Mouse (Mus musculus) stomach, embryonic 14.5 days (tissue): ENCODE measurements around the gene Srrt. TPM values are rescaled to one million over a fixed set of nuclear protein-coding genes. Genes with fewer than 3 reads are reported as not detected.

Experiments used
- ATAC-seq: fragments of 200-750 bp; cut with Nextera tagmentation; 2 replicates; pipeline ENCODE4 v1.8.0; 2017; ENCODE audit warnings: low read depth, moderate TSS enrichment; ENCODE audit not compliant: insufficient number of reproducible peaks, insufficient read depth, low FRiP score
- H3K27ac ChIP-seq: fragments of 300-500 bp; sonication (generic); 2 replicates; pipeline ENCODE4 v1.5.1; 2014; ENCODE audit warnings: mild to moderate bottlenecking, low read length, moderate library complexity, mixed read lengths
- H3K27me3 ChIP-seq: fragments of 300-500 bp; sonication (generic); 2 replicates; pipeline ENCODE4 v1.6.1; 2014; ENCODE audit warnings: low read length, control low read depth, mixed read lengths; ENCODE audit not compliant: control insufficient read depth, insufficient read depth
- H3K36me3 ChIP-seq: fragments of 300-500 bp; sonication (generic); 2 replicates; pipeline ENCODE4 v1.6.1; 2014; ENCODE audit warnings: mild to moderate bottlenecking, control low read depth, low read length, moderate library complexity, mixed read lengths; ENCODE audit not compliant: control insufficient read depth, insufficient read depth
- H3K4me1 ChIP-seq: fragments of 300-500 bp; sonication (generic); 2 replicates; pipeline ENCODE4 v1.6.1; 2014; ENCODE audit warnings: low read length, control low read depth, mixed read lengths; ENCODE audit not compliant: control insufficient read depth, insufficient read depth
- H3K4me2 ChIP-seq: fragments of 300-500 bp; sonication (generic); replicated peaks from 2 replicates; pipeline ENCODE4 v1.6.1; 2014; ENCODE audit warnings: low read depth, low read length, control low read depth
- H3K4me3 ChIP-seq: fragments of 300-500 bp; sonication (generic); 2 replicates; pipeline ENCODE4 v1.5.1; 2014; ENCODE audit warnings: low read depth, low read length, control low read depth
- H3K9ac ChIP-seq: fragments of 300-500 bp; sonication (generic); replicated peaks from 2 replicates; pipeline ENCODE4 v1.6.1; 2014; ENCODE audit warnings: low read depth, mild to moderate bottlenecking, control low read depth, low read length, moderate library complexity, mixed read lengths
- H3K9me3 ChIP-seq: fragments of 300-500 bp; sonication (generic); 2 replicates; pipeline ENCODE4 v1.6.1; 2016; ENCODE audit warnings: low read depth, low read length, control low read depth; ENCODE audit not compliant: control insufficient read depth
- WGBS: fragments of 180-500 bp; shearing (Covaris S2); extraction: QIAGEN DNeasy Blood & Tissue Kit; methylation state at CpG from one replicate; pipeline ENCODE4 v1.1.7; 2014; 5-methylcytosine and 5-hydroxymethylcytosine counted together
- polyA plus RNA-seq: library from polyadenylated mRNA; unstranded; fragments of >200 nt; fragmentation: Nextera tagmentation; extraction: Ambion mirVana; gene quantifications from 2 replicates; pipeline ENCODE4 v1.2.1, GENCODE M21; 2014

Srrt gene
- polyA plus RNA-seq, 1 experiment from 2014 or later, result 111 TPM

DNA sequence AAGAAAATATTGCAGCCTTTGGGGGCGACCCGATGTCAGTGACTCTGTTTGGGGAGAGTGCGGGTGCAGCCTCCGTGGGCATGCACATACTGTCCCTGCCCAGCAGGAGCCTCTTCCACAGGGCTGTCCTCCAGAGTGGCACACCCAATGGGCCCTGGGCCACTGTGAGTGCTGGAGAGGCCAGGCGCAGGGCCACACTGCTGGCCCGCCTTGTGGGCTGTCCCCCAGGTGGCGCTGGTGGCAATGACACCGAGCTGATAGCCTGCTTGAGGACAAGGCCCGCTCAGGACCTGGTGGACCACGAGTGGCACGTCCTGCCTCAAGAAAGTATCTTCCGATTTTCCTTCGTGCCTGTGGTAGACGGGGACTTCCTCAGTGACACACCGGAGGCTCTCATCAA, 16.8 kb downstream of the Srrt start:
- Histone ChIP-seq H3K9me3 (no peaks in the 10 kb centered on the region), H3K27me3 (peaks cover 16% of the 10 kb centered on the region; the same call in 1 of the 2 replicates), H3K36me3 (peaks cover 3% of the 10 kb centered on the region), H3K4me3 (no peak overlapping the region), H3K27ac (no peak overlapping the region), H3K4me1 (peaks cover 29% of the 10 kb centered on the region; the same call in 1 of the 2 replicates), H3K4me2 (no peak overlapping the region), H3K9ac (no peak overlapping the region)
- WGBS, result 23% methylated on average over 15 of the region's 15 CpGs
- no peak for ATAC-seq

GRCm38 (mm10) chr5:137289591-137290365, 17.7 kb downstream of the Srrt start:
- Histone ChIP-seq H3K27me3 (peaks cover 16% of the 10 kb centered on the region; the same call in 1 of the 2 replicates), H3K9ac (no peak overlapping the region), H3K4me2 (peak overlapping the region; percentile 87), H3K4me1 (peaks cover 26% of the 10 kb centered on the region; the same call in 1 of the 2 replicates), H3K9me3 (no peaks in the 10 kb centered on the region), H3K36me3 (no peaks in the 10 kb centered on the region), H3K4me3 (no peak overlapping the region), H3K27ac (no peak overlapping the region)
- WGBS, result 52% methylated on average over 13 of the region's 13 CpGs
- ATAC-seq, result no peak

- no peak for ATAC-seq
- H3K4me1 ChIP-seq, result peaks cover 24% of the 10 kb centered on the region; the same call in 1 of the 2 replicates
- 2% methylated on average over 25 of the region's 25 CpGs for WGBS
- H3K27me3 ChIP-seq, result peaks cover 16% of the 10 kb centered on the region; the same call in 1 of the 2 replicates
- H3K36me3 ChIP-seq, result no peaks in the 10 kb centered on the region
- peak overlapping the region; percentile 87 for H3K4me2 ChIP-seq
- no peak overlapping the region for H3K9ac ChIP-seq
- H3K9me3 ChIP-seq, result no peaks in the 10 kb centered on the region
- no peak overlapping the region for H3K27ac ChIP-seq
- H3K4me3 ChIP-seq, result peak overlapping the region; percentile 36
Observed at GRCm38 (mm10) chr5:137288999-137289470, 18.4 kb downstream of the Srrt start.

DNA sequence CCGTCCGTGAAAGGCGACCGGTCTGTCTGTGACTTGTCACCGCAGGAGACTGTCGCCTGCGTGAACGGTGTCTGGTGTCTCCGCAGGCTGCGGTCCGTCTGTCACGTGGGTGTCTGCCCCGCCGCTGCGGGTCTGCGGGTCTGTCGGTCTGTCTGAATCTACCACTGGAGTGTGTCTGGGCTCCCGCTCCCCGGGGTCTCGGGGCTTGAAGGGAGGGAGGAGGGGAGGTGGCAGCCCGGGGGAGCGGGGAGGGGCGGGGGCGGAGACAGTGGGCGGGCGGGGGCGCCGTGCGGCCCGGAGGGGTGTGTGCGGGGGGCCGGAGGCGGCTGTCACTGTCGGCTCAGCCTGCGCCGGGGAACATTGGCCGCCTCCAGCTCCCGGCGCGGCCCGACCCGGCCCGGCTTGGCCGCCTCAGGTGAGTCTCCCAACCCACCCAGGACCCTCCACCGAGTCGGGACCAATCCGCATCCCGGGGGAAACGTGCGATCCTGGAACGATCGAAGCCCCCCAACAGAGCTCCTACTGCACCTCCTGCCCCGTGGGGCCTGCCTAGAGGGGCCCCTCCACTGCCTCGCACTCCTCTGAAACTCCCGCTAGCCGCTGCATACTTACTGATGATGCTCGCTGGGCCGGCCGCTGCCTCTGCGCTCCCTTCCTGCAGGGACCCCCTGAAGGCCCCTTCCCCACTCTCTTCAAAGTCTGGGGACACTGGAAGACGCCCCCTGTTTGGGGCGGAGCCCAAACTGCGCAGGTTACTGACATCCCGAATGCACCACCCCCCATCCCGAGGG, 19.3 kb downstream of the Srrt start:
- ATAC-seq, result no peak

DNA sequence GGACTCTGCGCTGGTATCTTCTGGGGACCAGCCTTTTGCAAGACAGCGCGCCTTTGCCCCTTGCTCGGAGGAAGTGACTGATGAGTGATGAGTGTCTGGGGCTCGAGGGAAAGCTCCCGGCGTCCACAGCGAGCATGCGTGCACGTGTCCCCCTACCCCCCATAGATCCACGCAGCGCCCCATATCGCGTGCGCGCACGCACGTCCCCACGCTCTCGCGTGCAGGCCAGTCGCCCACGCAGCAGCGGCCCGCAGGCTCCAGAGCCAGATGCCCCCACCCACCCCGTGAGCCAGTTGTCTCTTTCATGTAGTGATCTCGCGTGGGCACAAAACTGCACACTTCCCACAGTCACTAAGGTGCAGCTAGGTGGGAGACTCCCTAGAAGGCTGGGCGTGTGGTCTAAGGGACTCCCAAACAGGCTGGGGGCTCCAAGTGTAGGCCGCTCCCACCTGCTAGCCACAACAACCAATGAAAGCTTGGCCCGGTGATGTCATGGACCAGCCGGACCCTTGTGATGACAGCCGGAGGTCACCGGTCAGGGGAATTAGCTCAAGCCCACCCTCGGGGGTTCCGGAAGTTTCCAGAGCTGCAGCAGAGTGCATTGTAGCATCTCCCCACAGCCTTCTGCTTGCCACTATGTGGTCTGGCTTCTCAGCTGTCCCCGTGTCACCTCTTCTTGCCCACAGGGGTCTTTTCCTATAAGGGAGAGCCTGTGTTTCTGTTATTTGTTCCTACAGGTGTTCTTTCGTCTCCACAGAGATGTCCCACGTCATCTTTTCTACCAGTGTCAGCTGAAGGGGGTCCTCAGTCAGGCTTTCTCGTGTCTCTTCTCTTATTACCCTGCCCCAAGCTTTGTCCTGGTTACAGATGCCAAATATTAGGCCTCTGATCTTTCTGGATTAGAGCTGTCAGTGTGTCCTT, 20.2 kb downstream of the Srrt start, which contains the start of gene Ache:
Gene Ache (plus strand): TSS at position 488 of the 921 bp plus-strand sequence.
- Histone ChIP-seq H3K4me3 (peak within 1 kb of the TSS; percentile 36), H3K27me3 (peaks cover 16% of the 10 kb centered on the region; the same call in 1 of the 2 replicates), H3K36me3 (no peaks in the 10 kb centered on the region), H3K4me1 (peaks cover 24% of the 10 kb centered on the region; the same call in 1 of the 2 replicates), H3K4me2 (peak within 1 kb of the TSS; percentile 87), H3K27ac (no peak within 1 kb of the TSS), H3K9ac (peak within 1 kb of the TSS; percentile 36; the same call in 1 of the 2 replicates), H3K9me3 (no peaks in the 10 kb centered on the region)
- WGBS, result 2% methylated on average over 40 of the region's 40 CpGs
- peak; percentile 7; the same call in 1 of the 2 replicates for ATAC-seq

More for the DNA sequence above, 19.3 kb downstream of the Srrt start:
- H3K4me2 ChIP-seq, result peak overlapping the region; percentile 87
- peaks cover 24% of the 10 kb centered on the region; the same call in 1 of the 2 replicates for H3K4me1 ChIP-seq
- WGBS, result under 1% methylated on average over 49 of the region's 65 CpGs
- H3K9ac ChIP-seq, result peak overlapping the region; percentile 36; the same call in 1 of the 2 replicates
- peaks cover 16% of the 10 kb centered on the region; the same call in 1 of the 2 replicates for H3K27me3 ChIP-seq
- H3K36me3 ChIP-seq, result no peaks in the 10 kb centered on the region
- no peak overlapping the region for H3K27ac ChIP-seq
- peak overlapping the region; percentile 36 for H3K4me3 ChIP-seq
- H3K9me3 ChIP-seq, result no peaks in the 10 kb centered on the region

DNA sequence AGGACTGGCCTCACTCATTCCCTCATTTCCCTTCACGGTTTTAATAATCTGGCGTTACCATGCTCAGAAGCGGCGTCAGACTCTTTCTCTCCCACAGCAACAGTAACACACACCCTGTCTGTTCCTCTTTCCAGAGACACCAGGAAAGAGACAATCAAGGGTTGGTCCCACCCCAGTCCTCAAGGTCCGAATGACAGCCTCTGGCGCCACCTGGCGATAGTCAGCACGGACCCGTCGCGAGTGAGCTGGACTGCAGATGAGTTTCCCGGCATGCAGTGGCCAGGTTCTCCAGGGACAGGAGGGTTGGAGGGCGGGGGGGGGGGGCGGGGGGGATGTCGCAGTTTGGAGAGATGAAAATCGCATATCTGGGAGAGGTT, 20.8 kb downstream of the Srrt start:
- H3K27me3 ChIP-seq, result peaks cover 16% of the 10 kb centered on the region; the same call in 1 of the 2 replicates
- ATAC-seq, result peak; percentile 30; the same call in 1 of the 2 replicates
- H3K27ac ChIP-seq, result no peak overlapping the region

GRCm38 (mm10) chr5:137285986-137286385, 21.5 kb downstream of the Srrt start:
- H3K4me2 ChIP-seq, result no peak overlapping the region
- H3K27ac ChIP-seq, result no peak overlapping the region
- no peaks in the 10 kb centered on the region for H3K9me3 ChIP-seq
- WGBS, result 34% methylated on average over 7 of the region's 7 CpGs
- H3K4me3 ChIP-seq, result no peak overlapping the region
- H3K9ac ChIP-seq, result no peak overlapping the region
- ATAC-seq, result no peak
- peaks cover 24% of the 10 kb centered on the region; the same call in 1 of the 2 replicates for H3K4me1 ChIP-seq
- H3K36me3 ChIP-seq, result no peaks in the 10 kb centered on the region
- peaks cover 16% of the 10 kb centered on the region; the same call in 1 of the 2 replicates for H3K27me3 ChIP-seq

More for the DNA sequence above, 20.8 kb downstream of the Srrt start:
- no peaks in the 10 kb centered on the region for H3K9me3 ChIP-seq
- WGBS, result 3% methylated on average over 16 of the region's 16 CpGs
- H3K4me1 ChIP-seq, result peaks cover 24% of the 10 kb centered on the region; the same call in 1 of the 2 replicates
- no peak overlapping the region; the same call in 1 of the 2 replicates for H3K9ac ChIP-seq
- peak overlapping the region; percentile 87 for H3K4me2 ChIP-seq
- no peaks in the 10 kb centered on the region for H3K36me3 ChIP-seq
- peak overlapping the region; percentile 36; the same call in 1 of the 2 replicates for H3K4me3 ChIP-seq
